ENCODE assay signal across 19 mouse cellular contexts in genomic region chr9:48754418-48754817, GRCm38 (mm10).
"Had no signal": no experiment of that assay in that cellular context is flagged by ENCODE, and none has a peak within 500 bp of the region (broad histone marks: within the 10 kb centered on the region; RNA-seq: fewer than 3 reads in every experiment).

No protein-coding gene starts in this region.

- H3K36me3 ChIP-seq: lung, embryonic 15.5 days; midbrain, embryonic 12.5 days; neural tube, embryonic 13.5 days; neural tube, embryonic 15.5 days had no signal

- H3K27me3 ChIP-seq: lung, embryonic 15.5 days; midbrain, embryonic 12.5 days; neural tube, embryonic 15.5 days had no signal

- DNase-seq: lung, adult 18-20 months; lung, postnatal 10 days; lung, postnatal 4 days; midbrain, embryonic 14.5 days; retina, postnatal 1 day; right cerebral cortex, adult 18-20 months; right cerebral cortex, postnatal 25 days; right cerebral cortex, postnatal 4 days; spleen, adult 18-20 months; thymus, adult 18-20 months; thymus, postnatal 14 days; thymus, postnatal 36 days had no signal

- H3K9me3 ChIP-seq: lung, embryonic 15.5 days; midbrain, embryonic 10.5 days; midbrain, embryonic 12.5 days; neural tube, embryonic 13.5 days; neural tube, embryonic 15.5 days had no signal

- H3K27ac ChIP-seq: midbrain, embryonic 10.5 days; midbrain, embryonic 12.5 days; neural tube, embryonic 15.5 days had no signal

- ATAC-seq: midbrain, embryonic 16.5 days had no signal

- H3K4me2 ChIP-seq: lung, embryonic 15.5 days; midbrain, embryonic 12.5 days; neural tube, embryonic 13.5 days; neural tube, embryonic 15.5 days had no signal

- H3K4me3 ChIP-seq: lung, embryonic 15.5 days; midbrain, embryonic 10.5 days; midbrain, embryonic 12.5 days; myocyte; neural tube, embryonic 13.5 days; neural tube, embryonic 15.5 days had no signal

- H3K9ac ChIP-seq: lung, embryonic 15.5 days; midbrain, embryonic 12.5 days; neural tube, embryonic 13.5 days; neural tube, embryonic 15.5 days had no signal
